Mouse (Mus musculus): Measurements from ENCODE around the gene G430095P16Rik.

- TF ChIP-seq FLI1 (IDR thresholded peaks at IDR 0.05; ENCODE audit: low read length): no peak
- no peak for TF ChIP-seq GATA1 (IDR thresholded peaks at IDR 0.05; ENCODE audit: borderline replicate concordance, low read length)
These were observed 35.7 kb upstream of the G430095P16Rik start for GRCm38 (mm10) chr8:84687003-84687704.
